Mouse (Mus musculus) CH12.LX (cell line): ENCODE results near the gene Rasal1. TPM values are rescaled to one million over a fixed set of nuclear protein-coding genes. Genes with fewer than 3 reads are reported as not detected.

ENCODE experiments used
- DNase-seq: peaks from one replicate; pipeline ENCODE4 v3.0.0-alpha.2; 2013; ENCODE audit errors: extremely low read depth
- H3K27ac ChIP-seq: 2 replicates; pipeline ENCODE4 v1.5.1; 2012; ENCODE audit warnings: low read depth, mild to moderate bottlenecking, control low read depth, moderate library complexity; ENCODE audit not compliant: insufficient read depth
- H3K27me3 ChIP-seq: replicated peaks from 2 replicates; pipeline ENCODE3; 2012; ENCODE audit warnings: inconsistent platforms
- H3K36me3 ChIP-seq, 2 experiments: replicated peaks in 1 of 2; 2 replicates each; pipeline versions ENCODE3 to v1.6.1; 2012; ENCODE audit warnings: inconsistent platforms in 1 of 2, low read length in 1 of 2, mild to moderate bottlenecking in 1 of 2, mixed read lengths in 1 of 2, moderate library complexity in 1 of 2; ENCODE audit not compliant: control insufficient read depth in 1 of 2, insufficient read depth in 1 of 2
- H3K4me1 ChIP-seq, 2 experiments: 2 replicates each; pipeline ENCODE4 v1.6.1; 2012; ENCODE audit warnings: inconsistent platforms in 1 of 2, moderate library complexity in 1 of 2; ENCODE audit not compliant: insufficient read depth in 2 of 2, control insufficient read depth in 1 of 2
- H3K4me2 ChIP-seq: 2 replicates; pipeline ENCODE4 v1.6.1; 2012; ENCODE audit warnings: low read depth, mild to moderate bottlenecking, control low read depth; ENCODE audit not compliant: poor library complexity, insufficient read depth, severe bottlenecking
- H3K4me3 ChIP-seq, 3 experiments: fragments of 150-350 bp in 1 of 3; sonication (generic) in 1 of 3; replicated peaks in 1 of 3; 2 replicates each; pipeline versions ENCODE3 to v1.5.1; 2011 to 2012; ENCODE audit warnings: low read depth in 2 of 3, low read length in 2 of 3, mild to moderate bottlenecking in 2 of 3, moderate library complexity in 2 of 3, control low read depth in 1 of 3, improper control_type of control experiment in 1 of 3, inconsistent platforms in 1 of 3, mixed read lengths in 1 of 3; ENCODE audit not compliant: poor library complexity in 1 of 3
- H3K79me2 ChIP-seq: replicated peaks from 2 replicates; pipeline ENCODE4 v1.6.1; 2012; ENCODE audit warnings: mild to moderate bottlenecking, moderate library complexity; ENCODE audit not compliant: control insufficient read depth, poor library complexity, insufficient read depth, severe bottlenecking; ENCODE audit errors: extremely low read depth
- H3K9ac ChIP-seq: 2 replicates; pipeline ENCODE4 v1.6.1; 2012; ENCODE audit warnings: low read depth, mild to moderate bottlenecking, control low read depth, moderate library complexity; ENCODE audit not compliant: insufficient read depth
- H3K9me3 ChIP-seq: replicated peaks from 2 replicates; pipeline ENCODE3; 2012; ENCODE audit warnings: low read length, inconsistent platforms, mixed read lengths
- CTCF ChIP-seq, 2 experiments: IDR thresholded peaks in 1 of 2; conservative IDR thresholded peaks in 1 of 2; 2 replicates each; pipeline ENCODE4 v1.5.1; 2011 to 2012; ENCODE audit warnings: low read depth in 2 of 2, low read length in 2 of 2, improper control_type of control experiment in 1 of 2, inconsistent platforms in 1 of 2, mild to moderate bottlenecking in 1 of 2, moderate library complexity in 1 of 2
- E2F4 ChIP-seq: IDR thresholded peaks from 2 replicates; pipeline ENCODE4 v1.6.1; 2011; ENCODE audit warnings: low read depth, low read length, improper control_type of control experiment; ENCODE audit not compliant: insufficient replicate concordance
- ELF1 ChIP-seq: IDR thresholded peaks from 2 replicates; pipeline ENCODE4 v1.6.1; 2014; ENCODE audit warnings: low read depth, mild to moderate bottlenecking, inconsistent platforms, low read length, improper control_type of control experiment
- IRF4 ChIP-seq: IDR thresholded peaks from 2 replicates; pipeline ENCODE4 v1.6.1; 2014; ENCODE audit warnings: low read depth, mild to moderate bottlenecking, inconsistent platforms, low read length, improper control_type of control experiment
- JUN ChIP-seq: IDR thresholded peaks from 2 replicates; pipeline ENCODE4 v1.6.1; 2011; ENCODE audit warnings: low read depth, mild to moderate bottlenecking, low read length, improper control_type of control experiment, moderate library complexity; ENCODE audit not compliant: insufficient read depth
- JUND ChIP-seq: conservative IDR thresholded peaks from 2 replicates; pipeline ENCODE4 v1.6.1; 2011; ENCODE audit warnings: low read depth, low read length, improper control_type of control experiment
- MAX ChIP-seq: IDR thresholded peaks from 2 replicates; pipeline ENCODE4 v1.6.1; 2011; ENCODE audit warnings: low read length, improper control_type of control experiment
- MAZ ChIP-seq: IDR thresholded peaks from 2 replicates; pipeline ENCODE4 v1.6.1; 2012; ENCODE audit warnings: low read depth, mild to moderate bottlenecking, inconsistent platforms, low read length, improper control_type of control experiment, moderate library complexity
- MXI1 ChIP-seq: IDR thresholded peaks from 2 replicates; pipeline ENCODE4 v1.6.1; 2011; ENCODE audit warnings: mild to moderate bottlenecking, low read depth, low read length, improper control_type of control experiment
- MYC ChIP-seq: IDR thresholded peaks from 2 replicates; pipeline ENCODE4 v1.6.1; 2011; ENCODE audit warnings: low read depth, mild to moderate bottlenecking, improper control_type of control experiment, low read length
- NELFE ChIP-seq: IDR thresholded peaks from 2 replicates; pipeline ENCODE4 v1.6.1; 2011; ENCODE audit warnings: low read depth, low read length, improper control_type of control experiment
- NRF1 ChIP-seq: IDR thresholded peaks from 2 replicates; pipeline ENCODE4 v1.6.1; 2014; ENCODE audit warnings: low read depth, mild to moderate bottlenecking, inconsistent platforms, low read length, improper control_type of control experiment, moderate library complexity
- POLR2A ChIP-seq: IDR thresholded peaks from 2 replicates; pipeline ENCODE4 v1.6.1; 2011; ENCODE audit warnings: low read depth, mild to moderate bottlenecking, improper control_type of control experiment, low read length
- POLR2AphosphoS2 ChIP-seq: IDR thresholded peaks from 2 replicates; pipeline ENCODE4 v1.6.1; 2011; ENCODE audit warnings: low read depth, low read length, improper control_type of control experiment
- RAD21 ChIP-seq: IDR thresholded peaks from 2 replicates; pipeline ENCODE4 v1.6.1; 2011; ENCODE audit warnings: low read depth, mild to moderate bottlenecking, low read length, improper control_type of control experiment, moderate library complexity
- SIN3A ChIP-seq: IDR thresholded peaks from 2 replicates; pipeline ENCODE4 v1.6.1; 2012; ENCODE audit warnings: low read length, improper control_type of control experiment, inconsistent platforms
- SMC3 ChIP-seq: IDR thresholded peaks from 2 replicates; pipeline ENCODE4 v1.6.1; 2011; ENCODE audit warnings: low read depth, low read length, improper control_type of control experiment
- USF2 ChIP-seq: conservative IDR thresholded peaks from 2 replicates; pipeline ENCODE4 v1.6.1; 2011; ENCODE audit warnings: low read depth, low read length, improper control_type of control experiment
- ZC3H11A ChIP-seq: IDR thresholded peaks from 2 replicates; pipeline ENCODE4 v1.6.1; 2012; ENCODE audit warnings: low read depth, mild to moderate bottlenecking, inconsistent platforms, low read length, improper control_type of control experiment
- ZNF384 ChIP-seq: IDR thresholded peaks from 2 replicates; pipeline ENCODE4 v1.6.1; 2012; ENCODE audit warnings: low read depth, low read length, improper control_type of control experiment, inconsistent platforms
- dilution Hi-C: fragments of 300-500 bp; cut with MboI; formaldehyde crosslinking; loops from 2 replicates; pipeline ENCODE4 v1.14.3; 2020; ENCODE audit warnings: low sequenced_read_pairs; ENCODE audit not compliant: extremely low pct_unique_long_range_greater_than_20kb, extremely low pct_ligation_motif_present
- in situ Hi-C: fragments of 300-500 bp; cut with MboI; formaldehyde crosslinking; loops from 3 replicates; pipeline ENCODE4 v1.14.3; 2019; ENCODE audit warnings: low sequenced_read_pairs, low pct_ligation_motif_present, low pct_unique_long_range_greater_than_20kb, mixed read lengths
- polyA plus RNA-seq: library from polyadenylated mRNA; unstranded; fragments of >175 nt; gene quantifications from 2 replicates; pipeline ENCODE4 v1.2.1, GENCODE M21; 2012; ENCODE audit warnings: low read depth; ENCODE audit not compliant: insufficient read length
- total RNA-seq, 2 experiments: library from RNA; depleted of rRNA; stranded (reverse); fragments of 300-350 nt in 1 of 2; fragments of >200 nt in 1 of 2; gene quantifications; 2 replicates each; pipeline ENCODE4 v1.2.3; 2012 to 2014

Rasal1 gene
- total and polyA plus RNA-seq, 3 experiments: 11.7 to 21.4 (median 15.6) TPM

DNA sequence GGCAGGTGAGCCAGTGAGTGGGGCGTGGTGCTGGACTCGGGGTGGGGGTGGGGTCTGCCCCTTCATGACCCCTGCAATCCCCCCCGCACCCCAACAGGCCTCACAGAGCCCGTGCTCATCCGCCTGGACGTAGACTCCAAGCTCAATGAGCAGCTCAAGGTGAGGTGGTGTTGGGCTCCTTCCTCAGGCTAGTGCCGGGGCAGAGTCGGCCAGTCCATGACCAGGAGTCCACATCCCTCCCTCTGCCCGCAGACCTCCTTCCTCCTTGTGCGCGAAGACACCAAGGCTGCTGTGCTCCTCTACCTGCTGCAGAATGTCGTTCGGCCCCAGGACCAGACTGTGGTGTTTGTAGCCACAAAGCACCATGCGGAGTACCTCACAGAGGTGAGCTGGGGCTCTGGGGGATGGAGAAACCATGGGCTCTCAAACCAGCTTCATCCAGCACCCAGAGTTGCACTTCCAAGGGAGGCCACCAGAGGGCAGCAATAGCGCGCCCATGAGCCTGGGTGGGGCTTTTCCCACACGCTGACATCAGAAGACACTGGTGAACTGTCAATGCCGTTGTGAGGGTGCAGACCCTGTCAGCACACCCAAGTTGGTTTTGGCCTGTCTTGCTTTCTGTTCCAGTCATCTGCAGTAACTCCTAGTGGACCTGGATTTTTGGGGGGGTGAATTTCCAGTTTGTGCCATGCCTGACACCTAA lies 28.1 kb upstream of the Rasal1 start:
- in situ Hi-C loops: loop anchor here (5.0 to 25.0 kb wide), 3 partner anchors 37 to 483 kb away; no protein-coding TSS in a partner anchor
- Histone ChIP-seq H3K4me3 (no peak overlapping the region), H3K9ac (no peak overlapping the region), H3K27me3 (no peaks in the 10 kb centered on the region), H3K36me3 (peaks cover 70 to 91% of the 10 kb centered on the region in 2 experiments), H3K4me2 (no peak overlapping the region; the same call in 1 of the 2 replicates), H3K9me3 (peaks cover 9% of the 10 kb centered on the region), H3K79me2 (peaks cover 14% of the 10 kb centered on the region), H3K27ac (peak overlapping the region; percentile 98), H3K4me1 (peaks cover 32 to 69% of the 10 kb centered on the region in 2 experiments)
- dilution Hi-C loops: no loop called here
- DNase-seq: peak; percentile 92
- peak; percentile 87 for TF ChIP-seq ZC3H11A
- TF ChIP-seq POLR2AphosphoS2: no peak
- no peak for TF ChIP-seq ZNF384
- no peak for TF ChIP-seq USF2
- TF ChIP-seq ELF1: peak; percentile 11; the same call in 1 of the 2 replicates
- no peak for TF ChIP-seq POLR2A
- TF ChIP-seq E2F4: no peak
- TF ChIP-seq RAD21: peak; percentile 98
- peak; percentile 98 for TF ChIP-seq SMC3
- peak; percentile 71 for TF ChIP-seq MYC
- no peak for TF ChIP-seq JUND
- TF ChIP-seq SIN3A: peak; percentile 86
- TF ChIP-seq NRF1: peak; percentile 21; the same call in 1 of the 2 replicates
- TF ChIP-seq MXI1: peak; percentile 78
- TF ChIP-seq MAZ: peak; percentile 83; the same call in 1 of the 2 replicates
- TF ChIP-seq JUN: 0 out of 2 replicates have a peak, but pooled peaks have one; percentile 2
- peak; percentile 31; the same call in 1 of the 2 replicates for TF ChIP-seq MAX
- peak; percentile 66; the same call in 1 of the 2 replicates for TF ChIP-seq NELFE
- peak; percentile 58; the same call in 1 of the 2 replicates for TF ChIP-seq IRF4
- TF ChIP-seq CTCF (conservative IDR thresholded peaks at IDR 0.05 in 1 of 2, IDR thresholded peaks at IDR 0.05 in 1 of 2; ENCODE audit: low read depth in 2 of 2, low read length in 2 of 2): peak; percentile 96 to 97
